Mouse (Mus musculus) megakaryocyte, embryonic 14.5 days (primary cell): ENCODE data around the gene Cox8a.

Experiments used
- FLI1 ChIP-seq: IDR thresholded peaks from 2 replicates; pipeline ENCODE4 v1.6.1; 2012; ENCODE audit warnings: low read length, inconsistent platforms, mixed read lengths
- GATA1 ChIP-seq: IDR thresholded peaks from 3 replicates; pipeline ENCODE4 v1.6.1; 2012; ENCODE audit warnings: mixed read lengths, low read length, inconsistent platforms, borderline replicate concordance

DNA sequence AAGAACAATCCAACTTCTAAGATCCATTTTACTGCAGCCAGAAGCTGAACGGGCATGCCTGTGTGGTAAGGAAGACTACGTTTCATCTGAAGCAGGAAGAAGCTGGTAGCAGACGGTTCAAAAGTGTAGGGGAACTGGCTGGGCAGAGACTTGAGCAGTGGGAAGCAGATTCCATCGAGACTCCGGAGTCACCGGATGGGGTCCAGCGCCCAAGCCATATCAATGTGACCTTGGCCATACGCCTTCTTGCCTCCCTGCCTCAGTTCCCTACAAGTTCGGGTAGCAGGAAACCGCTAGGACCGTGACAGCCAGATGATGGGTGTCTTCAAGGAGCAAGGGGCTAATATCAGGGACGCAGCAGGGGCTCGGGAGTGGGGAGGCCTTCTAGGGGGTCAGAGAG, 22.9 kb upstream of the Cox8a start:
- TF ChIP-seq GATA1 (no peak), FLI1 (no peak)
